Mouse (Mus musculus): ENCODE results near the gene Gabra4. TPM values are rescaled to one million over a fixed set of nuclear protein-coding genes. Genes with fewer than 3 reads are reported as not detected.

Gene Gabra4
- polyA plus RNA-seq (2014; fragmentation: Nextera tagmentation; extraction: Ambion mirVana): 11.3 and 15.1 TPM in 2 replicates

- peak within 1 kb of the TSS; percentile 99 for H3K4me2 ChIP-seq (ENCODE audit: low read length)
- ATAC-seq (ENCODE audit: low FRiP score, low TSS enrichment) (peak; percentile 34; the same call in 1 of the 2 replicates), DNase-seq (no peak)
- H3K27ac ChIP-seq (replicated peaks; ENCODE audit: low read depth, low read length): no peak within 1 kb of the TSS
- H3K27me3 ChIP-seq (ENCODE audit: control insufficient read depth, insufficient read depth, low read length): peaks cover 9% of the 10 kb centered on the region; the same call in 1 of the 2 replicates
- H3K9ac ChIP-seq (replicated peaks; ENCODE audit: low read length): peak within 1 kb of the TSS; percentile 62
- H3K9me3 ChIP-seq (ENCODE audit: control insufficient read depth, low read length): no peaks in the 10 kb centered on the region
- WGBS: 2% methylated on average over 15 of the region's 15 CpGs
- no peaks in the 10 kb centered on the region for H3K36me3 ChIP-seq (ENCODE audit: control insufficient read depth, insufficient read depth, low read length)
- H3K4me3 ChIP-seq (replicated peaks; ENCODE audit: low read depth, low read length): peak within 1 kb of the TSS; percentile 61
- H3K4me1 ChIP-seq (ENCODE audit: control insufficient read depth, insufficient read depth, low read length): peaks cover 5% of the 10 kb centered on the region; the same call in 1 of the 2 replicates
Measured at GRCm38 (mm10) chr5:71658115-71658497, at the start of gene Gabra4. Gabra4 (minus strand) TSS chr5:71658308.

- peak; percentile 73; the same call in 1 of the 2 replicates for ATAC-seq (ENCODE audit: low FRiP score, low TSS enrichment)
- peak overlapping the region; percentile 54; the same call in 1 of the 2 replicates for H3K9ac ChIP-seq (replicated peaks; ENCODE audit: low read length)
- H3K4me3 ChIP-seq (replicated peaks; ENCODE audit: low read depth, low read length): peak overlapping the region; percentile 53
- 0 out of 2 replicates have a peak, but pooled peaks cover 4% of the 10 kb centered on the region for H3K4me1 ChIP-seq (ENCODE audit: control insufficient read depth, insufficient read depth, low read length)
- peak overlapping the region; percentile 91 for H3K4me2 ChIP-seq (ENCODE audit: low read length)
- no peak overlapping the region for H3K27ac ChIP-seq (replicated peaks; ENCODE audit: low read depth, low read length)
- 2% methylated on average over 6 of the region's 6 CpGs for WGBS
- no peaks in the 10 kb centered on the region for H3K27me3 ChIP-seq (ENCODE audit: control insufficient read depth, insufficient read depth, low read length)
- H3K9me3 ChIP-seq (ENCODE audit: control insufficient read depth, low read length): no peaks in the 10 kb centered on the region
- DNase-seq: no peak
- no peaks in the 10 kb centered on the region for H3K36me3 ChIP-seq (ENCODE audit: control insufficient read depth, insufficient read depth, low read length)
Measured at GRCm38 (mm10) chr5:71701273-71701614, 43.1 kb upstream of the Gabra4 start.

- peak; percentile 91 for ATAC-seq (ENCODE audit: low FRiP score, low TSS enrichment)
Measured at GRCm38 (mm10) chr5:71700468-71701272, 42.6 kb upstream of the Gabra4 start.

GRCm38 (mm10) chr5:71699696-71700467, 41.8 kb upstream of the Gabra4 start:
- H3K4me3 ChIP-seq (replicated peaks; ENCODE audit: low read depth, low read length): peak overlapping the region; percentile 53
- peak overlapping the region; percentile 54; the same call in 1 of the 2 replicates for H3K9ac ChIP-seq (replicated peaks; ENCODE audit: low read length)
- no peaks in the 10 kb centered on the region for H3K9me3 ChIP-seq (ENCODE audit: control insufficient read depth, low read length)
- 0 out of 2 replicates have a peak, but pooled peaks cover 4% of the 10 kb centered on the region for H3K4me1 ChIP-seq (ENCODE audit: control insufficient read depth, insufficient read depth, low read length)
- H3K36me3 ChIP-seq (ENCODE audit: control insufficient read depth, insufficient read depth, low read length): no peaks in the 10 kb centered on the region
- peak overlapping the region; percentile 91 for H3K4me2 ChIP-seq (ENCODE audit: low read length)
- WGBS: under 1% methylated on average over 19 of the region's 19 CpGs
- ATAC-seq (ENCODE audit: low FRiP score, low TSS enrichment) (no peak), DNase-seq (peak; percentile 90)
- no peak overlapping the region for H3K27ac ChIP-seq (replicated peaks; ENCODE audit: low read depth, low read length)
- H3K27me3 ChIP-seq (ENCODE audit: control insufficient read depth, insufficient read depth, low read length): no peaks in the 10 kb centered on the region

More at GRCm38 (mm10) chr5:71700468-71701272, 42.6 kb upstream of the Gabra4 start:
- H3K4me3 ChIP-seq (replicated peaks; ENCODE audit: low read depth, low read length): peak overlapping the region; percentile 53
- no peaks in the 10 kb centered on the region for H3K27me3 ChIP-seq (ENCODE audit: control insufficient read depth, insufficient read depth, low read length)
- H3K9ac ChIP-seq (replicated peaks; ENCODE audit: low read length): peak overlapping the region; percentile 54; the same call in 1 of the 2 replicates
- H3K36me3 ChIP-seq (ENCODE audit: control insufficient read depth, insufficient read depth, low read length): no peaks in the 10 kb centered on the region
- H3K27ac ChIP-seq (replicated peaks; ENCODE audit: low read depth, low read length): peak overlapping the region; percentile 32; the same call in 1 of the 2 replicates
- H3K4me1 ChIP-seq (ENCODE audit: control insufficient read depth, insufficient read depth, low read length): 0 out of 2 replicates have a peak, but pooled peaks cover 4% of the 10 kb centered on the region
- peak; percentile 81 for DNase-seq
- H3K4me2 ChIP-seq (ENCODE audit: low read length): peak overlapping the region; percentile 91
- WGBS: under 1% methylated on average over 46 of the region's 46 CpGs
- H3K9me3 ChIP-seq (ENCODE audit: control insufficient read depth, low read length): no peaks in the 10 kb centered on the region

GRCm38 (mm10) chr5:71665593-71665992, 7.5 kb upstream of the Gabra4 start:
- no peaks in the 10 kb centered on the region for H3K9me3 ChIP-seq (ENCODE audit: control insufficient read depth, low read length)
- H3K27ac ChIP-seq (replicated peaks; ENCODE audit: low read depth, low read length): no peak overlapping the region
- no peak overlapping the region for H3K9ac ChIP-seq (replicated peaks; ENCODE audit: low read length)
- no peaks in the 10 kb centered on the region for H3K36me3 ChIP-seq (ENCODE audit: control insufficient read depth, insufficient read depth, low read length)
- no peaks in the 10 kb centered on the region for H3K4me1 ChIP-seq (ENCODE audit: control insufficient read depth, insufficient read depth, low read length)
- DNase-seq: peak; percentile 9
- H3K4me2 ChIP-seq (ENCODE audit: low read length): no peak overlapping the region
- WGBS: 40% methylated on average over 4 of the region's 4 CpGs
- no peak overlapping the region for H3K4me3 ChIP-seq (replicated peaks; ENCODE audit: low read depth, low read length)
- ATAC-seq (ENCODE audit: low FRiP score, low TSS enrichment): no peak
- H3K27me3 ChIP-seq (ENCODE audit: control insufficient read depth, insufficient read depth, low read length): no peaks in the 10 kb centered on the region

- peaks cover 5% of the 10 kb centered on the region; the same call in 1 of the 2 replicates for H3K4me1 ChIP-seq (ENCODE audit: control insufficient read depth, insufficient read depth, low read length)
- H3K27ac ChIP-seq (replicated peaks; ENCODE audit: low read depth, low read length): no peak within 1 kb of the TSS
- ATAC-seq (ENCODE audit: low FRiP score, low TSS enrichment): peak; percentile 90
- no peaks in the 10 kb centered on the region for H3K36me3 ChIP-seq (ENCODE audit: control insufficient read depth, insufficient read depth, low read length)
- DNase-seq: peak; percentile 79
- H3K4me2 ChIP-seq (ENCODE audit: low read length): peak within 1 kb of the TSS; percentile 99
- peaks cover 9% of the 10 kb centered on the region; the same call in 1 of the 2 replicates for H3K27me3 ChIP-seq (ENCODE audit: control insufficient read depth, insufficient read depth, low read length)
- peak within 1 kb of the TSS; percentile 62 for H3K9ac ChIP-seq (replicated peaks; ENCODE audit: low read length)
- H3K9me3 ChIP-seq (ENCODE audit: control insufficient read depth, low read length): no peaks in the 10 kb centered on the region
- peak within 1 kb of the TSS; percentile 61 for H3K4me3 ChIP-seq (replicated peaks; ENCODE audit: low read depth, low read length)
- under 1% methylated on average over 49 of the region's 49 CpGs for WGBS
Measured at GRCm38 (mm10) chr5:71657482-71658114, 510 bp downstream of the Gabra4 start, which contains the start of gene Gabrb1. Gabrb1 (plus strand) TSS chr5:71658113.

- 13% methylated on average over 10 of the region's 10 CpGs for WGBS
- DNase-seq: peak; percentile 4
- peak overlapping the region; percentile 62; the same call in 1 of the 2 replicates for H3K9ac ChIP-seq (replicated peaks; ENCODE audit: low read length)
Measured at GRCm38 (mm10) chr5:71656771-71657170, 1.3 kb downstream of the Gabra4 start.

GRCm38 (mm10) chr5:71654056-71654455, 4.1 kb downstream of the Gabra4 start:
- no peak for ATAC-seq (ENCODE audit: low FRiP score, low TSS enrichment)
- no peaks in the 10 kb centered on the region for H3K36me3 ChIP-seq (ENCODE audit: control insufficient read depth, insufficient read depth, low read length)
- H3K4me1 ChIP-seq (ENCODE audit: control insufficient read depth, insufficient read depth, low read length): peaks cover 5% of the 10 kb centered on the region; the same call in 1 of the 2 replicates
- 77% methylated on average over 5 of the region's 5 CpGs for WGBS
- DNase-seq: no peak
- no peak overlapping the region for H3K27ac ChIP-seq (replicated peaks; ENCODE audit: low read depth, low read length)
- H3K9me3 ChIP-seq (ENCODE audit: control insufficient read depth, low read length): no peaks in the 10 kb centered on the region
- no peak overlapping the region for H3K9ac ChIP-seq (replicated peaks; ENCODE audit: low read length)
- H3K27me3 ChIP-seq (ENCODE audit: control insufficient read depth, insufficient read depth, low read length): peaks cover 9% of the 10 kb centered on the region; the same call in 1 of the 2 replicates
- H3K4me2 ChIP-seq (ENCODE audit: low read length): no peak overlapping the region
- no peak overlapping the region for H3K4me3 ChIP-seq (replicated peaks; ENCODE audit: low read depth, low read length)

More at GRCm38 (mm10) chr5:71656771-71657170, 1.3 kb downstream of the Gabra4 start:
- Histone ChIP-seq H3K36me3 (ENCODE audit: control insufficient read depth, insufficient read depth, low read length) (no peaks in the 10 kb centered on the region), H3K4me2 (ENCODE audit: low read length) (peak overlapping the region; percentile 99), H3K4me1 (ENCODE audit: control insufficient read depth, insufficient read depth, low read length) (peaks cover 5% of the 10 kb centered on the region; the same call in 1 of the 2 replicates), H3K27ac (replicated peaks; ENCODE audit: low read depth, low read length) (no peak overlapping the region), H3K9me3 (ENCODE audit: control insufficient read depth, low read length) (no peaks in the 10 kb centered on the region), H3K4me3 (replicated peaks; ENCODE audit: low read depth, low read length) (peak overlapping the region; percentile 61), H3K27me3 (ENCODE audit: control insufficient read depth, insufficient read depth, low read length) (peaks cover 9% of the 10 kb centered on the region; the same call in 1 of the 2 replicates)
- no peak for ATAC-seq (ENCODE audit: low FRiP score, low TSS enrichment)
